Mouse (Mus musculus) cortical plate, adult 2 months (tissue): ENCODE measurements at regions not wholly inside any gene's neighbourhood (a gene's known extent, or its start where the extent isn't known, plus 50 kb on each side); places are given as distances from the start of the nearest gene placed in this dataset.

Experiments
- H3K27ac ChIP-seq: fragments of 200-500 bp; 2 replicates; pipeline ENCODE4 v1.5.1; 2012; ENCODE audit warnings: low read length, control low read depth, inconsistent platforms; ENCODE audit not compliant: insufficient read depth
- H3K4me1 ChIP-seq: fragments of 200-500 bp; 2 replicates; pipeline ENCODE4 v1.6.1; 2011; ENCODE audit warnings: low read length; ENCODE audit not compliant: control insufficient read depth, insufficient read depth
- H3K4me3 ChIP-seq: fragments of 200-500 bp; 2 replicates; pipeline ENCODE4 v1.5.1; 2011; ENCODE audit warnings: mild to moderate bottlenecking, low read length, control low read depth; ENCODE audit not compliant: insufficient read depth
- CTCF ChIP-seq: fragments of 200-500 bp; IDR thresholded peaks from 2 replicates; pipeline ENCODE4 v1.5.1; 2011; ENCODE audit warnings: mild to moderate bottlenecking, control low read depth, low read length; ENCODE audit not compliant: insufficient read depth; ENCODE audit errors: extremely low read depth
- POLR2A ChIP-seq: fragments of 200-500 bp; IDR thresholded peaks from 2 replicates; pipeline ENCODE4 v1.6.1; 2011; ENCODE audit warnings: mild to moderate bottlenecking, low read length, control low read depth; ENCODE audit not compliant: insufficient read depth; ENCODE audit errors: extremely low read depth

GRCm38 (mm10) chr6:140106141-140106540 is 64.9 kb upstream of the Plcz1 start:
- no peaks in the 10 kb centered on the region for H3K4me1 ChIP-seq
- H3K27ac ChIP-seq: no peak overlapping the region
- TF ChIP-seq POLR2A (no peak), CTCF (no peak)
- H3K4me3 ChIP-seq: no peak overlapping the region

DNA sequence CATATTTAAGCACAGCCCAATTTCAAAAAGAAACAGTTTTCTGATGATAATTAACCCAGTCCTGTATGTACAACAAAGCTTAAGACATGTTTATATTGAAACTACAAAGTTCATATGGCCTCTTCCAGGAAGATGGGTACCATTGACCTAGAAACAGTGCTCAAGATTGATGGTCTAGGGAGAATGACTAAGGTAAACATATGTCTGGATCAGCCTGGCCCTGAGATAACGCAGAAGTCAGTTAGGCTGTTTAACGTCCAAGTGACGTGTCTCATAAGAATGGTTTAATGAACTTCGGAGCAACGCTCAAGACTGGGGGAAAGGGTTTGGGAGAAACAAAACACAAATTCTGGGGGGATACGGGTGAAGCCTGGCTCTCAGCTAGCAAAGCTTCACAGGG is 60.8 kb upstream of the Plcz1 start:
- Histone ChIP-seq H3K4me3 (no peak overlapping the region), H3K4me1 (no peaks in the 10 kb centered on the region), H3K27ac (no peak overlapping the region)
- TF ChIP-seq POLR2A (no peak), CTCF (no peak)

DNA sequence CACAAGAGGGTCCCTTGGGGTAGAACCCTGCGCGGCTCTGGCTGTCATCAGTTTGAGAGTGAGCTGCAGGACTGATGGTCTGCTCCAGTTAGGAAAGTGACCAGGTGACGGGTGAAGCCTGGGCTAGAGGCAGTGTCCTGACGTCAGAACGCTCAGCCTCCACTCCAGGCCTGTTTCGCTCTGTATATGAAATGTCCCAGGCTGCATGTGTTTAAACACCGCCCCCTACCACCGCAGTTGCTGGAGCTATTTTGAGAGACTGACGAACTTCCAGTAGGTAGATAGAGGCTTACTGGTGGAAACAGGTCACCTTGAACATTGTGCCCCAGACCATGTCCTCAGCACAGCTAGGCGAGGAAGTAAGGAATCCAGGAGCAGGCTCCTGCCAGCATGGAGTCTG is 54.2 kb upstream of the Plcz1 start:
- Histone ChIP-seq H3K27ac (no peak overlapping the region), H3K4me1 (no peaks in the 10 kb centered on the region), H3K4me3 (no peak overlapping the region)
- TF ChIP-seq CTCF (no peak), POLR2A (no peak)
